Mouse (Mus musculus): ENCODE data around the gene 1110057P08Rik. TPM values are rescaled to one million over a fixed set of nuclear protein-coding genes. Genes with fewer than 3 reads are reported as not detected.
"Not testable (repeated sequence)": the region's sequence is repeated elsewhere in the genome, so short reads cannot be mapped to it uniquely, and the experiment has no call there.

Gene 1110057P08Rik
- polyA plus RNA-seq (2015; fragmentation: Nextera tagmentation; extraction: Ambion mirVana), result not detected in 2 replicates

- no peaks in the 10 kb centered on the region for H3K36me3 ChIP-seq
- no peaks in the 10 kb centered on the region for H3K4me1 ChIP-seq
- no peaks in the 10 kb centered on the region for H3K9me3 ChIP-seq
- 83% methylated on average over 2 of the region's 2 CpGs for WGBS
- no peak within 1 kb of the TSS for H3K9ac ChIP-seq
- H3K4me2 ChIP-seq, result no peak within 1 kb of the TSS
- no peak for ATAC-seq (ENCODE audit: insufficient number of reproducible peaks, insufficient read depth, low FRiP score, low TSS enrichment, low read depth)
- H3K27ac ChIP-seq, result no peak within 1 kb of the TSS
- no peak within 1 kb of the TSS for H3K4me3 ChIP-seq
- H3K27me3 ChIP-seq, result no peaks in the 10 kb centered on the region
Observed at GRCm38 (mm10) chr16:89174435-89174834, at the start of gene 1110057P08Rik. TSS of gene 1110057P08Rik (plus strand) at chr16:89174735.

GRCm38 (mm10) chr16:89140551-89140950 lies 34.0 kb upstream of the 1110057P08Rik start, which contains the start of gene Gm6358:
TSS of gene Gm6358 (plus strand) at chr16:89140851.
- Histone ChIP-seq H3K27me3 (no peaks in the 10 kb centered on the region), H3K27ac (no peak within 1 kb of the TSS), H3K4me2 (no peak within 1 kb of the TSS), H3K9me3 (no peaks in the 10 kb centered on the region), H3K4me1 (no peaks in the 10 kb centered on the region), H3K4me3 (no peak within 1 kb of the TSS), H3K9ac (no peak within 1 kb of the TSS), H3K36me3 (no peaks in the 10 kb centered on the region)
- 85% methylated on average over 1 of the region's 1 CpGs for WGBS
- no peak for ATAC-seq (ENCODE audit: insufficient number of reproducible peaks, insufficient read depth, low FRiP score, low TSS enrichment, low read depth)

- ATAC-seq (ENCODE audit: insufficient number of reproducible peaks, insufficient read depth, low FRiP score, low TSS enrichment, low read depth), result no peak
- H3K9me3 ChIP-seq, result no peaks in the 10 kb centered on the region
- H3K4me3 ChIP-seq, result no peak within 1 kb of the TSS
- H3K36me3 ChIP-seq, result no peaks in the 10 kb centered on the region
- no peak within 1 kb of the TSS for H3K4me2 ChIP-seq
- H3K4me1 ChIP-seq, result no peaks in the 10 kb centered on the region
- H3K27me3 ChIP-seq, result no peaks in the 10 kb centered on the region
- no peak within 1 kb of the TSS for H3K9ac ChIP-seq
- 91% methylated on average over 1 of the region's 1 CpGs for WGBS
- H3K27ac ChIP-seq, result no peak within 1 kb of the TSS
Observed at GRCm38 (mm10) chr16:89150786-89151185, 23.7 kb upstream of the 1110057P08Rik start, which contains the start of gene Gm10061. TSS of gene Gm10061 (plus strand) at chr16:89151086.

- no peak within 1 kb of the TSS for H3K27ac ChIP-seq
- H3K36me3 ChIP-seq, result no peaks in the 10 kb centered on the region
- ATAC-seq (ENCODE audit: insufficient number of reproducible peaks, insufficient read depth, low FRiP score, low TSS enrichment, low read depth), result no peak
Observed at GRCm38 (mm10) chr16:89157652-89158051, 16.9 kb upstream of the 1110057P08Rik start, which contains the start of gene Gm9789. TSS of gene Gm9789 (plus strand) at chr16:89157952.

GRCm38 (mm10) chr16:89169190-89169589 lies 5.3 kb upstream of the 1110057P08Rik start, which contains the start of gene Gm7735:
TSS of gene Gm7735 (plus strand) at chr16:89169490.
- H3K4me2 ChIP-seq; H3K27ac ChIP-seq; H3K4me1 ChIP-seq; H3K36me3 ChIP-seq; ATAC-seq (ENCODE audit: insufficient number of reproducible peaks, insufficient read depth, low FRiP score, low TSS enrichment, low read depth); H3K4me3 ChIP-seq; H3K9ac ChIP-seq; H3K27me3 ChIP-seq; H3K9me3 ChIP-seq: not testable (repeated sequence)

More at GRCm38 (mm10) chr16:89157652-89158051, 16.9 kb upstream of the 1110057P08Rik start, which contains the start of gene Gm9789:
- no peak within 1 kb of the TSS for H3K9ac ChIP-seq
- H3K27me3 ChIP-seq, result no peaks in the 10 kb centered on the region
- no peaks in the 10 kb centered on the region for H3K9me3 ChIP-seq
- WGBS, result 83% methylated on average over 4 of the region's 4 CpGs
- no peak within 1 kb of the TSS for H3K4me3 ChIP-seq
- no peaks in the 10 kb centered on the region for H3K4me1 ChIP-seq
- H3K4me2 ChIP-seq, result no peak within 1 kb of the TSS

- no peaks in the 10 kb centered on the region for H3K9me3 ChIP-seq
- H3K4me2 ChIP-seq, result no peak overlapping the region
- no peak overlapping the region for H3K27ac ChIP-seq
- H3K9ac ChIP-seq, result no peak overlapping the region
- no peak overlapping the region for H3K4me3 ChIP-seq
- no peaks in the 10 kb centered on the region for H3K4me1 ChIP-seq
- ATAC-seq (ENCODE audit: insufficient number of reproducible peaks, insufficient read depth, low FRiP score, low TSS enrichment, low read depth), result no peak
- no peaks in the 10 kb centered on the region for H3K36me3 ChIP-seq
- WGBS, result 81% methylated on average over 4 of the region's 4 CpGs
- H3K27me3 ChIP-seq, result no peaks in the 10 kb centered on the region
Observed at GRCm38 (mm10) chr16:89188621-89189020, 14.1 kb downstream of the 1110057P08Rik start.

GRCm38 (mm10) chr16:89205561-89205960 lies 31.0 kb downstream of the 1110057P08Rik start, which contains the start of gene Krtap20-2:
TSS of gene Krtap20-2 (plus strand) at chr16:89205861.
- no peaks in the 10 kb centered on the region for H3K4me1 ChIP-seq
- 76% methylated on average over 1 of the region's 1 CpGs for WGBS
- no peak for ATAC-seq (ENCODE audit: insufficient number of reproducible peaks, insufficient read depth, low FRiP score, low TSS enrichment, low read depth)

More at GRCm38 (mm10) chr16:89205561-89205960, 31.0 kb downstream of the 1110057P08Rik start, which contains the start of gene Krtap20-2:
- Histone ChIP-seq H3K27ac (no peak within 1 kb of the TSS), H3K4me3 (no peak within 1 kb of the TSS), H3K9ac (no peak within 1 kb of the TSS), H3K9me3 (no peaks in the 10 kb centered on the region), H3K4me2 (no peak within 1 kb of the TSS), H3K27me3 (no peaks in the 10 kb centered on the region), H3K36me3 (no peaks in the 10 kb centered on the region)

Other genes with a start within 250 kb of the 1110057P08Rik start
- gene Krtap19-9b, start 242.5 kb upstream of the 1110057P08Rik start, polyA plus RNA-seq (2015; fragmentation: Nextera tagmentation; extraction: Ambion mirVana), result not detected in 2 replicates
- not detected in 2 replicates for gene Krtap16-3, start 211.9 kb upstream of the 1110057P08Rik start, polyA plus RNA-seq (2015; fragmentation: Nextera tagmentation; extraction: Ambion mirVana)
- gene Krtap22-2, start 164.0 kb upstream of the 1110057P08Rik start, polyA plus RNA-seq (2015; fragmentation: Nextera tagmentation; extraction: Ambion mirVana), result not detected in 2 replicates
- not detected in 2 replicates for gene Gm10229, start 159.5 kb upstream of the 1110057P08Rik start, polyA plus RNA-seq (2015; fragmentation: Nextera tagmentation; extraction: Ambion mirVana)
- gene Krtap6-1, start 143.0 kb upstream of the 1110057P08Rik start, polyA plus RNA-seq (2015; fragmentation: Nextera tagmentation; extraction: Ambion mirVana), result not detected in 2 replicates
- not detected in 2 replicates for gene Gm10228, start 133.3 kb upstream of the 1110057P08Rik start, polyA plus RNA-seq (2015; fragmentation: Nextera tagmentation; extraction: Ambion mirVana)
- gene Krtap6-5, start 126.9 kb upstream of the 1110057P08Rik start, polyA plus RNA-seq (2015; fragmentation: Nextera tagmentation; extraction: Ambion mirVana), result not detected in 2 replicates
- not detected in 2 replicates for gene 1110025L11Rik, start 110.7 kb upstream of the 1110057P08Rik start, polyA plus RNA-seq (2015; fragmentation: Nextera tagmentation; extraction: Ambion mirVana)
- gene Krtap6-3, start 90.7 kb upstream of the 1110057P08Rik start, polyA plus RNA-seq (2015; fragmentation: Nextera tagmentation; extraction: Ambion mirVana), result not detected in 2 replicates
- not detected in 2 replicates for gene Gm6358, start 33.9 kb upstream of the 1110057P08Rik start, polyA plus RNA-seq (2015; fragmentation: Nextera tagmentation; extraction: Ambion mirVana)
- not detected in 2 replicates for gene Gm10061, start 23.6 kb upstream of the 1110057P08Rik start, polyA plus RNA-seq (2015; fragmentation: Nextera tagmentation; extraction: Ambion mirVana)
- not detected in 2 replicates for gene Gm9789, start 16.8 kb upstream of the 1110057P08Rik start, polyA plus RNA-seq (2015; fragmentation: Nextera tagmentation; extraction: Ambion mirVana)
- not detected in 2 replicates for gene Gm7735, start 5.2 kb upstream of the 1110057P08Rik start, polyA plus RNA-seq (2015; fragmentation: Nextera tagmentation; extraction: Ambion mirVana)
- not detected in 2 replicates for gene Krtap20-2, start 31.1 kb downstream of the 1110057P08Rik start, polyA plus RNA-seq (2015; fragmentation: Nextera tagmentation; extraction: Ambion mirVana)
- gene Krtap21-1, start 229.1 kb downstream of the 1110057P08Rik start, polyA plus RNA-seq (2015; fragmentation: Nextera tagmentation; extraction: Ambion mirVana), result not detected in 2 replicates
- not detected in 2 replicates for gene Krtap6-2, start 245.4 kb downstream of the 1110057P08Rik start, polyA plus RNA-seq (2015; fragmentation: Nextera tagmentation; extraction: Ambion mirVana)

Data from embryonic facial prominence, embryonic 13.5 days (tissue).